In genomic region chr7:107465081-107465480, GRCm38 (mm10) we compare ENCODE assay signal across 13 mouse cellular contexts.
DNase-seq lines count a peak whose midpoint lies in the region.
"Had no signal": no experiment of that assay in that cellular context is flagged by ENCODE, and none has a peak within 500 bp of the region (broad histone marks: within the 10 kb centered on the region; RNA-seq: fewer than 3 reads in every experiment).

No protein-coding gene starts in this region.

- intact Hi-C loops in heart, postnatal 14 days (cut with DNase I) = no loop called here
- intact Hi-C loops in left cerebral cortex, postnatal 14 days (cut with DNase I) = no loop called here

- DNase-seq in cerebellum, adult 11-12 months = peak; percentile 71
- DNase-seq in cerebellum, postnatal 4 days (ENCODE audit: low spot score in 2 of 2) = no peak
- DNase-seq in brain, adult 2 months (ENCODE audit: low read depth, low spot score) = peak; percentile 75
- DNase-seq in cerebellum, postnatal 10 days = peak; percentile 57 to 65
- DNase-seq in retina, embryonic 14.5 days (ENCODE audit: low spot score) = peak; percentile 40
- no peak for DNase-seq in heart, postnatal 14 days
- no peak for DNase-seq in right cerebral cortex, postnatal 4 days
- DNase-seq in left cerebral cortex, postnatal 14 days (ENCODE audit: low spot score in 2 of 2) = no peak
- DNase-seq: adrenal gland, postnatal 25 days; embryo, embryonic 11 days; gastrocnemius, postnatal 10 days; heart, adult 18-20 months; kidney, adult 9 months had no signal

Comparison
In these comparisons a context has a peak if more than half of its experiments do, and no peak if none do; other contexts are left out.
1. DNase-seq: peak in cerebellum, adult 11-12 months (single experiment), brain, adult 2 months (single experiment), cerebellum, postnatal 10 days (2 of 2) and retina, embryonic 14.5 days (single experiment); none in cerebellum, postnatal 4 days (0 of 2), heart, postnatal 14 days (0 of 2), right cerebral cortex, postnatal 4 days (single experiment) and left cerebral cortex, postnatal 14 days (0 of 2).